Mouse (Mus musculus): Measurements from ENCODE around the gene Supt16.
A peak's percentile ranks its signal among the peaks of the same experiment; 100 is the strongest.

Supt16 gene

DNA sequence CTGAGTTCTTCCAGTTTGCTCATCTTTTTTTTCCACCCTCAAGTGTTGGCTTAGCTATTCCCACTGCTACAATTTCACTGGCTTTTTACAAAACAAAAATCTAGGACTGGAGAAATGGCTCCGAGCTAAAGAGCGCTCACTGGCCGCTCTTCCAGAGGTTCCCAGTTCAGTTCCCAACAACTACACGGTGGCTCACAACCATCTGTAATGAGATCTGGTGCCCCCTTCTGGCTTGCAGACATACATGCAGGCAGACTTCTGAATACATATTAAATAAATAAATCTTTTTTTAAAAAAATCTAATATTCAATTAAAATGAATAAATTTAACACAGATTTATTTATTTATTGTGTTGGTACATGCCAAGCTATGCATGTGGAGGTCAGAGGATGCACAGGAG is 50.7 kb downstream of the Supt16 start:
- peak; percentile 10 for DNase-seq (ENCODE audit: low spot score)

GRCm38 (mm10) chr14:52144165-52144564 is 53.1 kb downstream of the Supt16 start:
- DNase-seq (ENCODE audit: low spot score): no peak

- DNase-seq (ENCODE audit: low spot score): peak; percentile 33
These were observed 55.6 kb downstream of the Supt16 start for GRCm38 (mm10) chr14:52141445-52142127.

DNA sequence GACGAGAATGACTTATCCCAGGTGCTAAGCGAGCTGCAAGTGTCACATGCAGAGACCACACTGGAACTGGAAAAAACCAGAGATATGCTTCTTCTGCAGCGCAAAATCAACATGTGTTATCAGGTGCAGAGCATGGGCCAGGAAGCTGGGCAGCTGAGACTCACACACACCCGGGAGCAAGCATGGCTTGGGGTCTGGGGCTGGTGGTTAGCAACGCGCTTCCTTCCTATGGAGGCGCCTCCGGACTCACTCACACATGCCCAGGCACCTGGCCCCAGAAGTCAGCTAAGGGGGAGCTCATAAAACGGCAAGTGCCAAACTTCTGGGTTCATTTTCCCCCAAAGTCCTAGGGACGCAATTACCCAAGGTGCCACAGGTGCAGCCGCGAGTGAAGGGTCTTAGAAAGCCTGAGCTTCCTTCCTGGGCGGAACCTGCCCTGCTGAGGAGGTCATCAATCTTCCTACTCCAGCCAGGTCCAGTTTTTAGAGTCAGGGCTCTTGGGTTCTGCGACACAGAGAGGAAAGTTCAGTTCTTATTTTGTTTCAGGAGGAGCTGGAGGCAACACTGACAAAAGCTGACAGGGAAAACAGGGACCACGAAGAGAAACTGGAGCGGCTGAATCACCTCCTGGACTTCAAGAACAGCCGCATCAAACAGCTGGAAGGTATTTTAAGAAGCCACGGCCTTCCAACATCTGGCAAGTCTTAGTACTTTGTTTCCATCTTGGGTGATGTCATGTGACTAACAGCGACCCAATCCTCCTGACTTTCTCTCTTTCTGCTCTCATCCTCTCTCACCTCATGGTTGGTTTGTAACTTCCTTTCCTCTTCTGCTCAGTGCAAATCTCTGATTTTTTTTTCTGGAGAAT is 56.4 kb downstream of the Supt16 start:
- no peak for DNase-seq (ENCODE audit: low spot score)

- no peak for DNase-seq (ENCODE audit: low spot score)
These were observed 63.6 kb downstream of the Supt16 start for GRCm38 (mm10) chr14:52133584-52133983.

GRCm38 (mm10) chr14:52124636-52125035 is 72.6 kb downstream of the Supt16 start:
- DNase-seq (ENCODE audit: low spot score): no peak

- peak; percentile 63 for DNase-seq (ENCODE audit: low spot score)
These were observed 73.3 kb downstream of the Supt16 start for GRCm38 (mm10) chr14:52123918-52124317.

GRCm38 (mm10) chr14:52120169-52120568 is 77.0 kb downstream of the Supt16 start:
- no peak for DNase-seq (ENCODE audit: low spot score)

GRCm38 (mm10) chr14:52118823-52119608 is 78.2 kb downstream of the Supt16 start:
- DNase-seq (ENCODE audit: low spot score): peak; percentile 26

GRCm38 (mm10) chr14:52118456-52118822 is 78.8 kb downstream of the Supt16 start:
- no peak for DNase-seq (ENCODE audit: low spot score)

GRCm38 (mm10) chr14:52117241-52117640 is 80.0 kb downstream of the Supt16 start:
- no peak for DNase-seq (ENCODE audit: low spot score)

DNA sequence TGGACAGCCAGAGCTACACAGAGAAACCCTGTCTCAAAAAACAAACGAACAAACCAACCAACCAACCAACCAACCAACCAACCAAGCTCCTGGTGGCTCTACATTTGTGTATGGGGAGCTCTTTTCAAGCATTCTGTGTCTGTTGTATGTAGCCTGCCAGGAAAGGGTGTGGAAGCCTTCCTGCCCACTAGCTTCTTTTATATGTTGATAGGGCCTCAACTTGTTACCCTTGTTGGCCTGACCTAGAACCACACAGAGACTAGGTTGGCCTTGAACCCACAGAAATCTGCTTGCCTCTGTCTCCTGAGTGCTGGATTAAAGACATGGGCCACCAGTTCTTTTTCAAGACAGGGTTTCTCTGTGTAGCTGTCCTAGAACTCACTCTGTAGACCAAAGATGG is 83.1 kb downstream of the Supt16 start:
- DNase-seq (ENCODE audit: low spot score): no peak

Data from lung, postnatal 25 days (tissue).